Mouse (Mus musculus) heart, postnatal 0 days (tissue): Measurements from ENCODE around the gene Litaf.

Experiments
- CTCF ChIP-seq: IDR thresholded peaks from 2 replicates; pipeline ENCODE4 v1.5.1; 2016; ENCODE audit warnings: antibody characterized with exemption, control low read depth, low read depth
- EP300 ChIP-seq: IDR thresholded peaks from 2 replicates; pipeline ENCODE4 v1.6.1; 2016; ENCODE audit warnings: antibody characterized with exemption, low read depth

DNA sequence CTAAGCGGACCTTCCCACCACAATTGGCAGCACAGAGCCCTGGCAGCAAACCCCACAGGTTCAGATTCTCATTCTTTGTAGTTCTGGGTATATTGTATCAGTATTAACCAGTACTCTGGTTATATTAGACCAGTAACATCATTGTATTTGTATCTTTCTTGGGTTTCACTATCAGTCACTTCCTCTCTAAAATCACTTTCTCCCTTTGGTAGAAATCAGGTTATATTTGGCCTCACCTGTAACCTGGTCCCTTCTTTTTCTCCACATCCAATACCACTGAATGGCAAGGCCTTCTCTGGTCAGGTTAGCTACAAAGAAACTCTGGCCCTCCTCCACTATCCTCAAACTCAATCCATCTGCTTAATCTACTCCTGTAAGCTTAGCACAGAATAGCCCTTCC lies 38.9 kb upstream of the Litaf start:
- TF ChIP-seq CTCF, result no peak
- no peak for TF ChIP-seq EP300
